Mouse (Mus musculus): ENCODE measurements around the gene Insc. TPM values are rescaled to one million over a fixed set of nuclear protein-coding genes. Genes with fewer than 3 reads are reported as not detected.

Gene Insc
- polyA plus RNA-seq, 1 experiment from 2014 or later = 0.46 TPM

DNA sequence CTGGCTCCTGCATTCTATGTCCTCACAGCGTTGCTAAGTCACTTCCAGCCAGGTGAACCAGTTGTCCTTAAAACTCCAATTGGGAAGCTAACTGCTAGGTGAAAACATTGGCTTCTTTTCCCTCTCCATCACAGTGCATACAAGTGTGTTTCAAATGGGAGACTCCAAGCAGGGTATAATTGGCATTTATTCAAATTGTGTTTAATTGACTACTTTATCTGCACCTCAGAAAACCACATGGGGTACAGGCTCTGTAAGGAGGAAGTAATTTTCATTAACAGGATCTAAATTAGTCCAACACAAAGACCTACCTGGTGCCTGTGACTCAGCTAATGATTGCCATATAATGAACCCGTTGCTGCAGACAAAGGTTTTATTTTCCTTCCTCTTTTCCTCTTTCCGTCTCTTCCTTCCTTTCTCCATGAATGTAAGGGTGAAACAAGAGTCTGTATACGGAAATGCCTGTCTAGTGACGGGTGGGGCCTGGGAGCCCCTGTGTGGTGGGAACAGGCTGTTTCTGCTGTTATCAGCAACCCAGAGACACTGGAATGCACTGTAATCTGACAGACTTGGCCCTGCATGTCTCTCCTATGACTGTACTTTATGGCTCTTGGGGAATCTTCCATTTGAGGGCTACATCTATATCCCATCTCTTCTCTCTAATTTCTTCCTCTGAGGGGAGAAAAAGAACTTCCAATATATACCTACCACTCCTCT is 96.7 kb downstream of the Insc start:
- Histone ChIP-seq H3K9me3 (replicated peaks) (no peaks in the 10 kb centered on the region), H3K4me2 (no peak overlapping the region), H3K36me3 (ENCODE audit: poor library complexity, severe bottlenecking) (no peaks in the 10 kb centered on the region), H3K9ac (no peak overlapping the region), H3K4me3 (no peak overlapping the region), H3K27ac (no peak overlapping the region), H3K27me3 (peaks cover 5% of the 10 kb centered on the region; the same call in 1 of the 2 replicates), H3K4me1 (peaks cover 25% of the 10 kb centered on the region)
- no peak for ATAC-seq
- whole genome bisulfite sequencing = 23% methylated on average over 5 of the region's 5 CpGs

DNA sequence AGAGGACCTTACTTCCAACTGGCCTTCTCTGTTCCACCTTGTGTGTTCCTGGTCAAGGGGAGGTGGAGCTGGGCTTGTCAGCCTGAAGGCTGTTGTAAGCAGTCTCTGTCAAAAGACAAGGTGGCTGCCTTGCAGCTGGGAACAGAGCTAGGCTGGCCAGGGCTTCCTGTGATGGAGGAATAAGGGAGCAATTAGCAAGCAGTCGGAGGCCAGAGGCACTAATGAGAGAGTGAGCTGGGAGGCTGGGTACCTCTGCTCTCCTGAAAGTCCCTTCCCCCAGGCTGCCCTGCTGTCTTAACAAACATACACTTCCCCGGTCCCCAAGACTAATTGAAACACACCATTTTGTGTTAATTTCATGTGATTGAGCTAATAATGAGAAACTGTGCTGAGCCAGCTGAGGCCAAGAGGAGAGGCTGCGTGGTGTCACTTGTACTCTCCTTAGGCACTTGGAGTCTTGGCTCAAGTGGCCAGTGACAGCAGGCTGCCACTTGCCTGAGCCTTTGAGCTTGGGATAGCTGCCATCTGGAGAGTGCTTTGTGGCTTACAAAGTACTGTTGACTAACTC is 99.2 kb downstream of the Insc start:
- 7% methylated on average over 3 of the region's 3 CpGs for WGBS
- peak; percentile 94 for ATAC-seq
- H3K27ac ChIP-seq = peak overlapping the region; percentile 57

DNA sequence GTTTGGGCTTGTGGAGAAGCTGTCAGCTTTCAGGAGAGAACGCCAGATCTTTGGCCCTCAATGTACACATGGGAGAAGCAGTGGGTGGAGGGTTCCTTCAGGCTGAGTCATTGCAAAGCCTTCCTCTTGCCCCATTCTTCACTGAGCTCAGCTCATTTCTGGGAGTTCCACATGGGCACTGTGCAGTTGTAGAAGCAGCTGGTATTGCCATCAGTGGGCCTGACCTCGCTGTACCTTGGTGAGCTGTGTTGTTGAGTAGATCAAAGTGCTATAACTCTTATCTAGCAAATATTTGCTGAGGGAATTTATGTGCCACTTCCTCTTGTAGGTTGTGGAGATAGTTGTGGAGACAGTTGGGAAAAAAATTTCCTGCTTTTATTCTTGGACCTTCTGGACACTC is 103.7 kb downstream of the Insc start:
- Histone ChIP-seq H3K36me3 (ENCODE audit: poor library complexity, severe bottlenecking) (no peaks in the 10 kb centered on the region), H3K9me3 (replicated peaks) (no peaks in the 10 kb centered on the region), H3K27ac (no peak overlapping the region), H3K4me2 (no peak overlapping the region), H3K4me1 (peaks cover 13% of the 10 kb centered on the region), H3K27me3 (peaks cover 8% of the 10 kb centered on the region; the same call in 1 of the 2 replicates), H3K4me3 (no peak overlapping the region), H3K9ac (no peak overlapping the region)
- no peak for ATAC-seq
- WGBS = 91% methylated on average over 2 of the region's 2 CpGs

More for the DNA sequence above, 99.2 kb downstream of the Insc start:
- H3K9ac ChIP-seq = no peak overlapping the region
- H3K27me3 ChIP-seq = peaks cover 8% of the 10 kb centered on the region; the same call in 1 of the 2 replicates
- peak overlapping the region; percentile 13; the same call in 1 of the 2 replicates for H3K4me2 ChIP-seq
- H3K4me3 ChIP-seq = no peak overlapping the region
- H3K9me3 ChIP-seq (replicated peaks) = no peaks in the 10 kb centered on the region
- no peaks in the 10 kb centered on the region for H3K36me3 ChIP-seq (ENCODE audit: poor library complexity, severe bottlenecking)
- peaks cover 19% of the 10 kb centered on the region for H3K4me1 ChIP-seq

DNA sequence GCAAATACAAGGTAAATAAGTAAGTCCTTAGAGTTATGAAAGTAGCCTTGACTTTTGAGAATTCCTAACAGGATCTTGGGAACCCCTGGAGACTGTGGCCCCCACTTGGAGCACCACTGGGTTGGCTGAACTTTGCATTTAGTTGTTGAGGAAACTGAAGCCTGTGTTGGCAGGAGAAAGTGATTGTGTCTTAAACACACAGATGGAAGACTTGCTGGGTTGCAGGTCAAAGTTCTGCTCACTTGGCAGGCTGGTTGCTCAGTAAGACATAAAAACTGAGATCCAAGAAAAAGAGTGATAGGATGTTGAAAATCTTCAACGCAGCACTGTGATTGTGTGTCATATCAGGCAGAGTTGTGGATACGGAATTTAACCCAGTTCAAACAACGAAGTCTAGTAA is 108.9 kb downstream of the Insc start:
- no peak for ATAC-seq
- Histone ChIP-seq H3K4me2 (no peak overlapping the region), H3K9me3 (replicated peaks) (no peaks in the 10 kb centered on the region), H3K4me3 (no peak overlapping the region), H3K27me3 (no peaks in the 10 kb centered on the region), H3K4me1 (no peaks in the 10 kb centered on the region), H3K36me3 (ENCODE audit: poor library complexity, severe bottlenecking) (no peaks in the 10 kb centered on the region), H3K27ac (no peak overlapping the region), H3K9ac (no peak overlapping the region)
- WGBS = 90% methylated on average over 3 of the region's 3 CpGs

DNA sequence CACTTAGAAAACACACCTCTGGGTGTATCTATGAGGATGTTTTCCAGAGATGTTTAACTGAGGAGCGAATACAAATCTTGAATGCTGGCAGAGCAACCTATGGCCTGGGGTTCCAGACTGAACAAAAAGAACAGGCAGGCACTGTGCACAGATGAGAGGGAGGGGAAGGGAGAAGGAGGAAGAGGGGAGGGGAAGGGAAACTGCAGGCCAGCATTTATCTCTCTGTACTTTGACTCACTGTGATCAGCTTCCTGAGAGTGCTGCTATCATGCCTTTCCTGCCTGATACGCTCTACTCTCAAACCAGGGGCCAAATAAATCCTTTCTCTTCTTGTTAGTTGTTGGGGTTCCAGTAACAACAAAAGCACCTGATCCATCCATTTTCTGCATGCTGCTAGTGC is 110.7 kb downstream of the Insc start:
- Histone ChIP-seq H3K4me1 (no peaks in the 10 kb centered on the region), H3K27ac (no peak overlapping the region), H3K9ac (no peak overlapping the region), H3K4me3 (no peak overlapping the region), H3K4me2 (no peak overlapping the region), H3K36me3 (ENCODE audit: poor library complexity, severe bottlenecking) (no peaks in the 10 kb centered on the region), H3K9me3 (replicated peaks) (no peaks in the 10 kb centered on the region), H3K27me3 (0 out of 2 replicates have a peak, but pooled peaks cover 2% of the 10 kb centered on the region)
- 49% methylated on average over 2 of the region's 2 CpGs for WGBS
- no peak for ATAC-seq

DNA sequence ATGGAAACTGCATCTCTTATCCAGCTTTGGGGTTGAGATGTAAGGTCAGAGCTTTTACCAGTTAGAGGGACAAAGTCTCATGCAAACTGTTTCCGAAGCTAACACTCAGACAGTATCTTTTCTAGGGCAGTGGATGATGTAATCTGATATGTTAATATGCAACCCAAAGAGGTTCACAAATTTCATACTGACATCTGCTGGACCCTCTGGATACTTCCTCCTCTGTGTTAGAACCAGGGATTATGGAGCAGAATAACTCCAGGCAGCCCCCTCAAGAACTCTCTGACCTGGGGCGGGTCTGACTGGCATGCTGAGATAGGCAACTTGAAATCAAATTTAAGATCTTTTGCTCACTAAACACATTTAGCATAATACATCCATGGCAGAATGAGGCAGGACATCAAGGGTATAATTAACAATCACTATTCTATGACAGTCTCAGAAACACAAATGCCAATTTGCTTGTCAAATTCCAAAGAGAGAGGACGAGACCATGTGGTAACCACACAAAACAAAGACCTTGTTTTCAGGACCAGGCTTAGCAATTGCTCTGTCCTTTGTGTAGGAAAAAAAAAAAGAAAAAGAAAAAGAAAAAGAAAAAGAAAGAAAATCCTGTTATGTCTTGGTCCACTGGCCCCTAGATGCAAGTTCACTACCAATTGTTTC is 117.5 kb downstream of the Insc start:
- Histone ChIP-seq H3K36me3 (ENCODE audit: poor library complexity, severe bottlenecking) (no peaks in the 10 kb centered on the region), H3K4me3 (no peak overlapping the region), H3K4me2 (no peak overlapping the region), H3K27ac (no peak overlapping the region), H3K9me3 (replicated peaks) (no peaks in the 10 kb centered on the region), H3K9ac (no peak overlapping the region), H3K4me1 (0 out of 2 replicates have a peak, but pooled peaks cover 9% of the 10 kb centered on the region), H3K27me3 (0 out of 2 replicates have a peak, but pooled peaks cover 2% of the 10 kb centered on the region)
- 0 out of 2 replicates have a peak, but pooled peaks have one; percentile 43 for ATAC-seq
- WGBS = 39% methylated on average over 3 of the region's 3 CpGs

DNA sequence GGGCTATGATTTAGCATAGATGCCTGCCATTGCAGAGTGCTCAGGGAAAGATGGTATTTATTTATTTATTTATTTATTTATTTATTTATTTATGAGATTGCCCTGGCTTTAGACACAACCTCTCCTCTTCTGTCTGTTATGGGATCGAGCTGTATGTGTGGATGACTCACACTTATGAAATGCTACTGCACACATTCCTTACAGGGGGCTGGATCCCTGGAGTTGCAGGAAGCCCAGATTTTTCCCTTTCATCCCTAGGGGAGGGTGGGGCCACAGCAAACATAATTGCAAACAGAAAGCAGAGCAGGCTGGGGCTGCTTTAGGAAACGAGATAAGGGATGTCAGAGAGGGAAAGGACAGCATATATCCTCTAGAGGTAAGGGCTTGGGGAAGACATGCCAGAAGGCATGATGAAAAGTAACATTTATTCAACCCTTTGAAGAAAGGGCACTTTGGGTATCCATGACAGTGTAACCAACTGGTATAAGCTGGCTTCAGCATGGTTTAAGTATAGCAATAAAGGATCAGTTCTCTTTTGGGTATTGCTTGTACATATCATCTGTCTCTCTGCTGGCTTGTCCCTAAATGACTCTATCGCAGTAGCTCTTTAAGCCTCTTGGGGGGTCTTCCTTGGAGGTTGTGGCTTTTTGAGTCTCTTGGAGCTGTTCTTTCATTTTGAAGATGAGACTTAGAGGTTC is 130.0 kb downstream of the Insc start:
- Histone ChIP-seq H3K4me1 (0 out of 2 replicates have a peak, but pooled peaks cover 3% of the 10 kb centered on the region), H3K4me2 (no peak overlapping the region), H3K9ac (no peak overlapping the region), H3K36me3 (ENCODE audit: poor library complexity, severe bottlenecking) (no peaks in the 10 kb centered on the region), H3K9me3 (replicated peaks) (no peaks in the 10 kb centered on the region), H3K4me3 (no peak overlapping the region), H3K27me3 (peaks cover 7% of the 10 kb centered on the region; the same call in 1 of the 2 replicates), H3K27ac (no peak overlapping the region)
- 0 out of 2 replicates have a peak, but pooled peaks have one; percentile 45 for ATAC-seq
- 64% methylated on average over 3 of the region's 3 CpGs for WGBS

DNA sequence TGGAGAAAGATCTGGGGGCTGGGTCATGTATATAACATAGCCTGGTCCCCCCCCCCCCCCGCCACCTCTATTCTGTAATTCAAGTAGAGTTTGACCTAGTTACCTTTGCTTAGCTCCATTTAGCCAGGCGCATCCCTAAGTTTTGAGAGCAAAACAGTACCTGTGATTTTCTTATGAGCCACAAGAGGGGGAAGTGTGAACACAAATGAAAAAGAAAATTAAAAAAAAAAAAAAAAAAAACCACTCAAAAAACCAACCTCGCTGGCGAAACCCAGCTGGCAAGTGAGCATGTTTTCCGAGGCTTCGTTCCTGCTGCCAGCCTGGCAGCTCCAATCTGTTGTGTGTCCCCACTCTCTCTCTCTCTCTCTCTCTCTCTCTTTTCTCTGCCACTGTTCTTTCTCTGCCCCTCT is 130.5 kb downstream of the Insc start:
- ATAC-seq = peak; percentile 79
- H3K27ac ChIP-seq = no peak overlapping the region
- 25% methylated on average over 6 of the region's 6 CpGs for WGBS
- no peaks in the 10 kb centered on the region for H3K36me3 ChIP-seq (ENCODE audit: poor library complexity, severe bottlenecking)
- H3K4me2 ChIP-seq = no peak overlapping the region
- no peak overlapping the region for H3K9ac ChIP-seq
- no peaks in the 10 kb centered on the region for H3K9me3 ChIP-seq (replicated peaks)
- H3K4me1 ChIP-seq = 0 out of 2 replicates have a peak, but pooled peaks cover 3% of the 10 kb centered on the region
- peaks cover 7% of the 10 kb centered on the region; the same call in 1 of the 2 replicates for H3K27me3 ChIP-seq
- no peak overlapping the region for H3K4me3 ChIP-seq

DNA sequence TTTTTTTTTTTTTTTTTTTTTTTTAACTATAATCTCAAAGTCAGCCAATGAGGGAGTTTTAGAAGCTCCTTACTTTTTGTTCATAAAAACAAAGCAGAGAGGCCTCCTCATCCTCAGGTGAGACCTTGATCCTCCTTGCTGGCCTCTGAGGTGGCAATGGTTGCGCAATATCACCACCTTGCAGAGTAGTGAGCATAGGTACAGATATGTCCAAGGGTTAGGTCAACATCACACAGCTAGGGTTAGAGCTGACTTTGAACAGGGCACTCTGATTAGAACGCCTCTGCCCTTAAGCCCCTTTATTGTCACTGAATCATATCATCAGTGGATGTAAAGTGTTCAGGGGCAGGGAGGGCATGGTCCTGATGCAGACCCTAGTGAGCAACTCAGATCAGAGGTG is 131.1 kb downstream of the Insc start:
- ATAC-seq = 0 out of 2 replicates have a peak, but pooled peaks have one; percentile 30

DNA sequence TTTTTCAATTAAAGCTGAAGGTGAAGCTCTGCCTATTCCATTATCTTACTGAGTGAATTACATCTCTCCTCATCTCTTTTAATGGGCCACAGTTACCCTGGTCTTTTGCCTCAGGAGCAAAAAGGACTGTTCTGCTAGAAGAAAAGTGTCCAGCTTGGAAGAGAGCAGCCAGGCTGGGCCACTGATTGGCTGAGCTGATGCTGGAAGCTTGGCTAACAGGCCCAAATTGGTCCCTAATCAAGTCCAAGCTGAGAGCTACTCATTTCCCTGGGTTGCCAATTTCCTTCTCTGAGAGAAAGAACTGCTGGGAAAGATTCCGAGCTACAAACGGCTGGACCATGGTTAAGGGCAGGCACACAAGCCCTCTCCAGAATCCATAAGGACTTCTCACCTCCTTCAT is 140.1 kb downstream of the Insc start:
- WGBS = 77% methylated on average over 2 of the region's 2 CpGs
- no peaks in the 10 kb centered on the region for H3K9me3 ChIP-seq (replicated peaks)
- H3K4me2 ChIP-seq = no peak overlapping the region
- no peak overlapping the region for H3K4me3 ChIP-seq
- no peaks in the 10 kb centered on the region for H3K36me3 ChIP-seq (ENCODE audit: poor library complexity, severe bottlenecking)
- peaks cover 7% of the 10 kb centered on the region; the same call in 1 of the 2 replicates for H3K4me1 ChIP-seq
- no peak overlapping the region for H3K27ac ChIP-seq
- H3K27me3 ChIP-seq = 0 out of 2 replicates have a peak, but pooled peaks cover 9% of the 10 kb centered on the region
- ATAC-seq = no peak
- no peak overlapping the region for H3K9ac ChIP-seq

More for the DNA sequence above, 131.1 kb downstream of the Insc start:
- Histone ChIP-seq H3K4me2 (no peak overlapping the region), H3K27me3 (peaks cover 7% of the 10 kb centered on the region; the same call in 1 of the 2 replicates), H3K27ac (no peak overlapping the region), H3K4me1 (0 out of 2 replicates have a peak, but pooled peaks cover 3% of the 10 kb centered on the region), H3K9me3 (replicated peaks) (no peaks in the 10 kb centered on the region), H3K4me3 (no peak overlapping the region), H3K9ac (no peak overlapping the region), H3K36me3 (ENCODE audit: poor library complexity, severe bottlenecking) (no peaks in the 10 kb centered on the region)
- 90% methylated on average over 2 of the region's 2 CpGs for WGBS

DNA sequence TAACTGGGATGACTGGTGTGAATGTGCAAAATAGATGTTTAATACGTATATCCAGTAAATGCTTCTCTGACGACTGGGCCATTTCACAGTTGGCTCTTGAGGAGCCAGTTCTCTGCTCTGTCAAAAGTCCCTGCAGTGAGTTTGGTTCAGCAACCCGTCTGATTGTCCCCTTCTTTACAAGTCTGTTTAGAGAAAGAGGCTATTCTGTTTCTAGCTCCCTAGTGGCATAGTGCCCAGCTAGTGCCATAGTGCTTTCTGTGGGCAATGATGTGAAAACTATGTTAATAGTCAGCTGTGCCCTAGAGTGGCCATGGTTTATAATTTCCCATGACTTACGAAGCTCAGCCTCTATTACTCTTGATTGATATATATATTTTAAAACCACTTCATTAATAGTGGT is 143.4 kb downstream of the Insc start:
- peak; percentile 55; the same call in 1 of the 2 replicates for ATAC-seq
- H3K36me3 ChIP-seq (ENCODE audit: poor library complexity, severe bottlenecking) = no peaks in the 10 kb centered on the region
- no peak overlapping the region for H3K9ac ChIP-seq
- H3K27me3 ChIP-seq = peaks cover 16% of the 10 kb centered on the region; the same call in 1 of the 2 replicates
- 41% methylated on average over 4 of the region's 4 CpGs for WGBS
- H3K4me2 ChIP-seq = no peak overlapping the region
- H3K9me3 ChIP-seq (replicated peaks) = no peaks in the 10 kb centered on the region
- no peak overlapping the region for H3K27ac ChIP-seq
- no peak overlapping the region for H3K4me3 ChIP-seq
- peaks cover 7% of the 10 kb centered on the region; the same call in 1 of the 2 replicates for H3K4me1 ChIP-seq
